Mouse (Mus musculus): ENCODE data around the gene Trio. TPM values are rescaled to one million over a fixed set of nuclear protein-coding genes. Genes with fewer than 3 reads are reported as not detected.

Gene Trio
- polyA plus RNA-seq, 1 experiment from 2014 or later, result 82.3 TPM

DNA sequence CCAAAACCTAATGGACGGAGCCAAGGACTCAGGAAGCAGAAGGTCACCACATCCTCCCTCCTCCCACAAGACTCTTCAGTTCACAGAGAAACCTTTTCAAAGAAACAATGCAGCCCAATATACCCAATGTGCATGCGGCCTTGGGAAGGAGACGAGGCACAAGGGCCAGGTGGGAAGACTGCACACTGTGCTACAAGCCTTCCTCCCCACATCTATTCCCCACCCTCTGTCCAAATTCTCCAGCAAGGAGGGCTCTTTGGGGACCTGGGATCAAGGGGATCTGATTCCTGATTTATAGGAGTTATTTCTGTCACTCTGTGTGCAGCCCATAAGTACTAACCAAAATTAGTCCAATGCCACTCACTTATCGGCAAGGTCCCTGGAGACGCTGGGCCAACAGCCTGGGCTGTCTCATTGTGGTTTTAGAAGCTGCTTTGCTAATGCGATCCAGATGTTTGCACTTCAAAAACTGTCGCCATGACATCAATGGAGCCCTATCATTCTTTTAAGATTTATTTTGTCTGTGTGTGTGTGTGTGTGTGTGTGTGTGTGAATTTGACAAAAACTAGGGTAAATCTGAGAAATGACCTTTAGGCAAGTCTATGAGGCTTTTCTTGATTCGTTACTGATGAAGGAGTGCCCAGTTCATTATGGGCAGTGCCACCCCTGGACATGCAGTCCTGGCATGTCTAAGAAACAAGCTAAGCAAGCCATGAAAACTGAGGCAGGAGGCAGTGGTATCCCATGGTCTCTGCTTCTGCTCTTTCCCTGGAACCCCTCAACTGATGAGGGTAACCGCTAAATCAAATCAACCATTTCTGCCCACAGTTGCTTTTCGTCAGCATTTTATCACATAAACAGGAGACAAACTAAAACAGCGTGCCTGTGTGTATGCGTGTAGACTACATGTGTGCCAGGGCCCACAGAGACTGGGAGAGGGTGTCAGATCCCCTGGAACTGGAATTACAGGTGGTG is 89.6 kb downstream of the Trio start:
- Histone ChIP-seq H3K27me3 (peaks cover 19% of the 10 kb centered on the region), H3K36me3 (no peaks in the 10 kb centered on the region), H3K27ac (no peak overlapping the region), H3K9me3 (no peaks in the 10 kb centered on the region), H3K4me2 (no peak overlapping the region; the same call in 1 of the 2 replicates), H3K4me1 (replicated peaks) (peaks cover 62% of the 10 kb centered on the region), H3K4me3 (replicated peaks) (no peak overlapping the region), H3K9ac (replicated peaks) (no peak overlapping the region)
- ATAC-seq (ENCODE audit: insufficient number of reproducible peaks, insufficient read depth, low FRiP score, low TSS enrichment, low read depth), result peak; percentile 21; the same call in 1 of the 2 replicates
- WGBS, result 38% methylated on average over 12 of the region's 12 CpGs

DNA sequence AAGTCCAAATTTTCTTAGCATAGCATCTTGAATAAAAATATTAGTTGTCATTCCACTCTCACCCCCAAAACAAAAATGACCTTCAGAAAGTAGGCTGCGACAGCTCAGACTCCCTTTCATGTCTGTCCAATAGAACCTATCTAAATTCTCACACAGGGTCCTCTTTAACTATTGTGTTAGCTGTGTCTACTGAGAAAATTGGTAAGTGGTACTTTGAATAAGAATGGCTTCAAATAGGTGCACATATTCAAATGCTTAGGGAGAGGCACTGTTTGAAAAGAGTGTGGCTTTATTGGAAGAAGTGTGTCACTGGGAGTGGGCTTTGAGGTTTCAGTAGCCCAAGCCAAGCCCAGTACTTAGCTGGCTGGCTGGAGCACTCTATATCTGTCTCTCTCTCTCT is 92.4 kb downstream of the Trio start:
- Histone ChIP-seq H3K4me2 (no peak overlapping the region), H3K4me3 (replicated peaks) (no peak overlapping the region), H3K27me3 (peaks cover 11% of the 10 kb centered on the region), H3K27ac (no peak overlapping the region), H3K4me1 (replicated peaks) (peaks cover 51% of the 10 kb centered on the region), H3K36me3 (no peaks in the 10 kb centered on the region), H3K9ac (replicated peaks) (no peak overlapping the region), H3K9me3 (no peaks in the 10 kb centered on the region)
- no peak for ATAC-seq (ENCODE audit: insufficient number of reproducible peaks, insufficient read depth, low FRiP score, low TSS enrichment, low read depth)
- WGBS, result 95% methylated on average over 1 of the region's 1 CpGs

DNA sequence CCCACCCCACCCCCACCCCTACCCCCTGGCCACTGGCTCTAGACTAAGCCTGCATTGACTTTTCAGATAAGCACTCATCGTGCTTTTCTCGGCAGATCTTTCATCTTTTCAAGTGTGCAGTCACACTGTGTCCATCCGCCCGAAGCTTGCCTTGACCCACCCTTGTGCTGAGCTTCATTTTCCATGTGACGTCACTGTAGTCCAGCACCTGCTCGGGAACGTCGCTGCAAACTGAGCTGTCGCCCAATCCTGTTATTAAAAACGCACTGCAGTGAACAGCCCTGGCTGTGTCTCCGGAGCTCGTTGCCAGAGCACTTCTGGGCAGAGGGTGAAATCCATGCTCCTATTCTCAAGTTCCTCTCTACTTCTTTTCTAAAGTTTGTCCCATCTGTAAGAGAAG is 93.8 kb downstream of the Trio start:
- WGBS, result 76% methylated on average over 12 of the region's 12 CpGs

DNA sequence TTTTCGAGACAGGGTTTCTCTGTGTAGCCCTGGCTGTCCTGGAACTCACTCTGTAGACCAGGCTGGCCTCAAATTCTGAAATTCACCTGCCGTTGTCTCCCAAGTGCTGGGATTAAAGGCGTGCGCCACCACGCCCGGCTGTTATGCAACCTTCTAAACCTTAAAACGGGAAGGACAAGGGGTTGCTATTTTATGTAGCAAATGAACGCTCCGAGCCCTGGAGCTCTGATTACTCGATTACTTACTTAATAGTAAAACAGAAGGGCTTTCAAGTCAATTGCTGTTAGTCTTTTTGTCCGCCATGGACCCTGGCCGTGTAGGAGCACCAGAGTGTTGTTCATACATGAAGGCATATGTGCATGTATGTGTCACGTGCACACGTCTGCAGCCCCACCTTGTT is 94.2 kb downstream of the Trio start:
- H3K4me3 ChIP-seq (replicated peaks), result no peak overlapping the region
- H3K36me3 ChIP-seq, result no peaks in the 10 kb centered on the region
- H3K27ac ChIP-seq, result no peak overlapping the region
- H3K4me1 ChIP-seq (replicated peaks), result peaks cover 42% of the 10 kb centered on the region
- 91% methylated on average over 14 of the region's 14 CpGs for WGBS
- H3K27me3 ChIP-seq, result peaks cover 6% of the 10 kb centered on the region; the same call in 1 of the 2 replicates
- no peak for ATAC-seq (ENCODE audit: insufficient number of reproducible peaks, insufficient read depth, low FRiP score, low TSS enrichment, low read depth)
- no peak overlapping the region for H3K4me2 ChIP-seq
- no peak overlapping the region for H3K9ac ChIP-seq (replicated peaks)
- no peaks in the 10 kb centered on the region for H3K9me3 ChIP-seq

More for the DNA sequence above, 93.8 kb downstream of the Trio start:
- Histone ChIP-seq H3K27ac (no peak overlapping the region), H3K4me2 (no peak overlapping the region), H3K36me3 (no peaks in the 10 kb centered on the region), H3K9me3 (no peaks in the 10 kb centered on the region), H3K27me3 (peaks cover 6% of the 10 kb centered on the region; the same call in 1 of the 2 replicates), H3K9ac (replicated peaks) (no peak overlapping the region), H3K4me3 (replicated peaks) (no peak overlapping the region), H3K4me1 (replicated peaks) (peaks cover 42% of the 10 kb centered on the region)
- ATAC-seq (ENCODE audit: insufficient number of reproducible peaks, insufficient read depth, low FRiP score, low TSS enrichment, low read depth), result no peak

DNA sequence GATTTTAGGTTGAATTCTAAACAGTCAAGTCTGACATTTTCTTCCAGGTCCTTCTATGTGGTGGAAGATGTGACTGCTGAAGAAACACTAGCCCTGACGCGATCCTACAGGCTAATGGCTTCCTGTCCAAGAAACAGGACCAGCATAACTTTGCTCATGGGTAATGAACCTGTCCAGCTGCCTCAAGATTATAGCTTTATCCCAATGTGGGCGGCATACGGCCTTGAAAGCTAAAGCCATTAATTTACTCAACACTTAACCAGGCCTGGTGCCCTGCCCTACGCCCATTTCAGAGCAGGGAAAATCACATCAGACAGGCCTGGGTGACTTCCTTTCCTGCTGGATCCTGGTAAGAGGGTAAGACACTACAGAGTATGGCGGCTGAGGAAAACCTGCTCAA is 98.0 kb downstream of the Trio start:
- no peaks in the 10 kb centered on the region for H3K9me3 ChIP-seq
- ATAC-seq (ENCODE audit: insufficient number of reproducible peaks, insufficient read depth, low FRiP score, low TSS enrichment, low read depth), result no peak
- H3K27ac ChIP-seq, result no peak overlapping the region
- no peaks in the 10 kb centered on the region for H3K27me3 ChIP-seq
- H3K36me3 ChIP-seq, result no peaks in the 10 kb centered on the region
- WGBS, result 65% methylated on average over 6 of the region's 6 CpGs
- H3K4me2 ChIP-seq, result no peak overlapping the region
- no peak overlapping the region for H3K9ac ChIP-seq (replicated peaks)
- H3K4me1 ChIP-seq (replicated peaks), result peaks cover 59% of the 10 kb centered on the region
- H3K4me3 ChIP-seq (replicated peaks), result no peak overlapping the region

DNA sequence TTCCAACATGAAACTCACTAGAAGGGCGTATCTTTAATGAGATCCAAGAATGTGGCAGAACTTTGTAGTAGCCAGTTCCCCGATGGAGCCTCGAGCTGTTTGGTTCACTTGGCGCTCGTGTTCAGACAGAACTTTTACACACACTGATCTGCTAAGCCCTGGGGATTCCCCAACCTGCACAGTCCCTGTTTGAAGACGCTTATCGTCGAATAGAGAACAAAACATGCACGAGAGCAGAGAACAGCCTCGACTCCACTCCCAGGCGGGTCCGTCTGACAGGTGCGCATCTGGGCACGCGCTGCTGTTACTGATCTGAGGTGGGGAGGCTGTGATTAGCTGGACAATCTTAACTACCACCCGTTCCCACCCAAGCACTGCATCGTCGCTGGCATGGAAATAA is 98.7 kb downstream of the Trio start:
- Histone ChIP-seq H3K27me3 (no peaks in the 10 kb centered on the region), H3K27ac (no peak overlapping the region), H3K4me2 (no peak overlapping the region), H3K4me3 (replicated peaks) (no peak overlapping the region), H3K4me1 (replicated peaks) (peaks cover 60% of the 10 kb centered on the region), H3K9me3 (no peaks in the 10 kb centered on the region), H3K9ac (replicated peaks) (no peak overlapping the region), H3K36me3 (no peaks in the 10 kb centered on the region)
- no peak for ATAC-seq (ENCODE audit: insufficient number of reproducible peaks, insufficient read depth, low FRiP score, low TSS enrichment, low read depth)
- 65% methylated on average over 18 of the region's 18 CpGs for WGBS

DNA sequence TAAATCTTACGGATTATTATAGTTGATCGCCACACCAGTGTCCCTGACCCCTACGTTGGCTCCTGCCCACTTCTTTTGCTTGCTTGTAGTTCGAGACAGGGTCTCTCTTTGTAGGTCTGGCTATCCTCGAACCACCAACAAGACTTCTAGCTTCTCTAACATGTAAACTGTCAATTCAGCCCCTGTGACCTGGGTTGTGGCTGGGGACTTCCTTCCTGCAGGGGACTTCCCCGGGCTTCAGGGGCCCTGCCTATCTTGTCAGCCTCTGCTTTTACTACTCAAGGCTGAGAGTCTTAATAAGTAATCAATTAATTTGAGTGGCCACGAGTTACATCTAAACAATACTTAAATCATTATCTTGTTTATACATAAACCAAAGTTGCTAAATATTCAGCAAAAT is 99.2 kb downstream of the Trio start:
- Histone ChIP-seq H3K4me1 (replicated peaks) (peaks cover 56% of the 10 kb centered on the region), H3K9ac (replicated peaks) (no peak overlapping the region), H3K27ac (no peak overlapping the region), H3K9me3 (no peaks in the 10 kb centered on the region), H3K4me3 (replicated peaks) (no peak overlapping the region), H3K36me3 (no peaks in the 10 kb centered on the region), H3K4me2 (peak overlapping the region; percentile 2; the same call in 1 of the 2 replicates), H3K27me3 (no peaks in the 10 kb centered on the region)
- no peak for ATAC-seq (ENCODE audit: insufficient number of reproducible peaks, insufficient read depth, low FRiP score, low TSS enrichment, low read depth)
- 69% methylated on average over 7 of the region's 7 CpGs for WGBS

DNA sequence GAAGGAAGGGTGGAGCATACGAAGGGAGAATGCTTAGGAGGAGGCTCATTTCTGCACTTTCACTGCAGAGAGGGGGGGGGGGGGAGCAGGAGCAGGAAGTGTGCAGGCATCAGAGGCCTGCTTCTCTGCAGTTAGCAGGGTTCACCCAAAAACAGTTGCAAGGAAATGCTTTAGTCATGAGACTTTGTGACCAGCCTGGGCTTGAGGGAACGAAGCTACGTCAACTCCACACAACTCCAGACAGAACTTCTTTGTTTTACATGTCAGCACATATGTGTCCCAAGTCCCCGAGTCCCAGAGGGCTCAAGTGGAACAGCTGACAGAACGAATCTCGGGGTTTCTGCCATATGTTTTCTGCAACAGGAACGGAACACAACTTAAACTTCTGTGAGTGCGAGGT is 99.8 kb downstream of the Trio start:
- WGBS, result 22% methylated on average over 8 of the region's 8 CpGs
- Histone ChIP-seq H3K9me3 (no peaks in the 10 kb centered on the region), H3K4me3 (replicated peaks) (no peak overlapping the region), H3K4me1 (replicated peaks) (peaks cover 57% of the 10 kb centered on the region), H3K27ac (no peak overlapping the region), H3K4me2 (peak overlapping the region; percentile 2; the same call in 1 of the 2 replicates), H3K36me3 (no peaks in the 10 kb centered on the region), H3K27me3 (no peaks in the 10 kb centered on the region), H3K9ac (replicated peaks) (no peak overlapping the region)
- no peak for ATAC-seq (ENCODE audit: insufficient number of reproducible peaks, insufficient read depth, low FRiP score, low TSS enrichment, low read depth)

DNA sequence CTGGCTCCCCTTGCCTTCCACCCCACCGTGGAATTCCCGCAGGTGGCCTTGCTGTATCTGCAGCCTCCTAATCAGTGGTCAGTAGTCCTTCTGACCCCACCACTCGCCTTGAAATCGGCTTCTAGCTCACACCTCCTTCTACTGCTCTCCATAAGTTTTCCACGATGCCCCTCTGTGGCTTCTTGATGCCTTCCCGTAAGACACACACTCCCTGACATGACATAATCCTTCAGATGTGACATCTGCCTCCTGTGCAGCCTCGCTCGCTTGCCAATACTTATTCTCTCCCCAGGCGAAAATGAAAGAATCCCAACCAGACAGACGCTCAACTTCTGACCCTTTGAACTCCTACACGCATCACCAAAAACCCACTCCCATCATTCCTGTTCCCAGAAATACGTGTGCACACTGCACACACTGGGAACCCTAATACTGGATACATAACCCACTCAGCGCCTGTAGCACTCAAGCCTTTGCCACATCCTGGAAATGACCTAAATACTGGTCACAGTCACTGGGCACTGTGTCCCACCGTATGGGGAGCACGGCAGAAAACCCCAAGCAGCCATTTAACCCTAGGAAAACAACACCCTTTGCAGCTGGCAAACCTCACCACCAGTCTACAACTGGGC is 100.5 kb downstream of the Trio start:
- Histone ChIP-seq H3K4me1 (replicated peaks) (peaks cover 60% of the 10 kb centered on the region), H3K9ac (replicated peaks) (no peak overlapping the region), H3K36me3 (no peaks in the 10 kb centered on the region), H3K27ac (no peak overlapping the region), H3K4me3 (replicated peaks) (no peak overlapping the region), H3K9me3 (no peaks in the 10 kb centered on the region), H3K4me2 (no peak overlapping the region), H3K27me3 (no peaks in the 10 kb centered on the region)
- WGBS, result 34% methylated on average over 15 of the region's 15 CpGs
- ATAC-seq (ENCODE audit: insufficient number of reproducible peaks, insufficient read depth, low FRiP score, low TSS enrichment, low read depth), result no peak

DNA sequence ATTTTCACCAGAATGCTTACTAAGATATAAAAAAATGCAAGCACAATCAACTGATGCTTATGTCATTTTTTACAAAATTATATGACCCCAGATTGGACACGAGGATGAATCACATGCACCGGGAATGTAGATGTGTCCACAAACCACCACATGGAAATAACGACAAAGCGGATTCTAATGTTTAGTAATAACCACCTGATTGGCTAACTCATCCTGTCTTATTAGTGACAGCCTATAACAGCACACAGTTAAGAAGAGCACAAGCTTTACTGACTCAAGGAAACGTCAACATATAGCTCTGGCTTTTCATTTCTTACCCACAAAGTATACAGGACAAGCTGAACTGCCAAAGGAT is 101.7 kb downstream of the Trio start:
- Histone ChIP-seq H3K4me3 (replicated peaks) (peak overlapping the region; percentile 31; the same call in 1 of the 2 replicates), H3K9ac (replicated peaks) (no peak overlapping the region), H3K27me3 (no peaks in the 10 kb centered on the region), H3K4me1 (replicated peaks) (peaks cover 64% of the 10 kb centered on the region), H3K36me3 (no peaks in the 10 kb centered on the region), H3K27ac (no peak overlapping the region), H3K9me3 (no peaks in the 10 kb centered on the region), H3K4me2 (peak overlapping the region; percentile 62)
- 0 out of 2 replicates have a peak, but pooled peaks have one; percentile 1 for ATAC-seq (ENCODE audit: insufficient number of reproducible peaks, insufficient read depth, low FRiP score, low TSS enrichment, low read depth)
- WGBS, result 17% methylated on average over 5 of the region's 5 CpGs

DNA sequence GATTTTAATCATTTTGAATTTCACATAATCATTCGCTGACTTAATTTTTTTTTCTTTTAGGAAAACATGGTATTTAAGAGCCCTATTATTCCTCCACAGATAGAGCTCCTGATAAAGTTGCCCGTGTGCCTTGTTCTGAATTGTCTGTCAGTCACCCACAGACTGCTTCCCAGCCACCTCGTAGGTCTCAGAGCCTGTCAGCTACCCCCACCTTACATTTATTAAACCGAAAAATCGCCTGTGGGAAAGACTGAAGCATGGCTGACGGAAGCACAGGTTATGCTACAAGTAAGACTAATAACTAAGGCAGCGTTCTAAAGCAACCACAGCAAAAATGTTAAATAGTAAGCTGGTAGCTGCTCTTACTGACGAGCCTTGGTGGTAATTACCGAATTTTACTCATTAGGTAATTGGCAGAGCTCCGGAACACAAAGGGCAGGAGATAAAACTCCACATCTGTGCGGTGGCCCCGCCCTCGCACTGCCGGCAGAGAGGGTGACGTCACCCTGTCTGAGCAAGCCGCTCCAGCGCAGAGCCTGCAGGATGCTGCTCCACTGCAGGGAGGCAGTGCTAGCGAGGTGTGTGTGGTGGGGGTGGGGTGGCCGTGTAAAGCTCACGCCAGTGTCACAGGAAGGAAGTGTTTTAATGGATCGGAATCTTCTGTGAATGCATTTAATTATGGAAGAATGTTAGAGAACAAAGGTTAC is 102.2 kb downstream of the Trio start:
- Histone ChIP-seq H3K36me3 (no peaks in the 10 kb centered on the region), H3K27ac (no peak overlapping the region), H3K9ac (replicated peaks) (0 out of 2 replicates have a peak overlapping the region, but pooled peaks have one; percentile 31), H3K4me2 (peak overlapping the region; percentile 62), H3K4me3 (replicated peaks) (peak overlapping the region; percentile 31), H3K27me3 (no peaks in the 10 kb centered on the region), H3K9me3 (no peaks in the 10 kb centered on the region), H3K4me1 (replicated peaks) (peaks cover 69% of the 10 kb centered on the region)
- 6% methylated on average over 21 of the region's 21 CpGs for WGBS
- peak; percentile 86 for ATAC-seq (ENCODE audit: insufficient number of reproducible peaks, insufficient read depth, low FRiP score, low TSS enrichment, low read depth)
